Mouse (Mus musculus): ENCODE data around the gene Ccnl2.

GRCm38 (mm10) chr4:155856071-155856470 lies 43.8 kb downstream of the Ccnl2 start:
- TF ChIP-seq CTCF (IDR thresholded peaks at IDR 0.05; ENCODE audit: low read depth) (no peak), EP300 (IDR thresholded peaks at IDR 0.05; ENCODE audit: low read depth) (no peak)
